Mouse (Mus musculus) embryonic facial prominence, embryonic 14.5 days (tissue): ENCODE measurements around the gene Pkd1l2. TPM values are rescaled to one million over a fixed set of nuclear protein-coding genes. Genes with fewer than 3 reads are reported as not detected.
A peak's percentile ranks its signal among the peaks of the same experiment; 100 is the strongest.

Experiments
- ATAC-seq: fragments of 200-750 bp; cut with Nextera tagmentation; 2 replicates; pipeline ENCODE4 v1.8.0; 2017; ENCODE audit warnings: low read depth, moderate number of reproducible peaks, moderate TSS enrichment
- DNase-seq: peaks from one replicate; pipeline ENCODE4 v3.0.0-alpha.2; 2015; ENCODE audit warnings: low spot score
- H3K27ac ChIP-seq: fragments of 300-500 bp; sonication (generic); replicated peaks from 2 replicates; pipeline ENCODE4 v1.5.1; 2014; ENCODE audit warnings: low read depth, mild to moderate bottlenecking, low read length, moderate library complexity
- H3K27me3 ChIP-seq: fragments of 300-500 bp; sonication (generic); replicated peaks from 2 replicates; pipeline ENCODE4 v1.6.1; 2014; ENCODE audit warnings: low read length; ENCODE audit not compliant: control insufficient read depth, insufficient read depth
- H3K36me3 ChIP-seq: fragments of 300-500 bp; sonication (generic); 2 replicates; pipeline ENCODE4 v1.6.1; 2014; ENCODE audit warnings: low read length, mixed read lengths; ENCODE audit not compliant: control insufficient read depth, insufficient read depth
- H3K4me1 ChIP-seq: fragments of 300-500 bp; sonication (generic); 2 replicates; pipeline ENCODE4 v1.6.1; 2014; ENCODE audit warnings: antibody characterized with exemption, low read length; ENCODE audit not compliant: control insufficient read depth, insufficient read depth
- H3K4me2 ChIP-seq: fragments of 300-500 bp; sonication (generic); 2 replicates; pipeline ENCODE4 v1.6.1; 2014; ENCODE audit warnings: low read depth, mild to moderate bottlenecking, low read length, moderate library complexity, mixed read lengths
- H3K4me3 ChIP-seq: fragments of 300-500 bp; sonication (generic); 2 replicates; pipeline ENCODE4 v1.5.1; 2014; ENCODE audit warnings: low read depth, mild to moderate bottlenecking, low read length
- H3K9ac ChIP-seq: fragments of 300-500 bp; sonication (generic); 2 replicates; pipeline ENCODE4 v1.6.1; 2014; ENCODE audit warnings: low read depth, mild to moderate bottlenecking, low read length, moderate library complexity, mixed read lengths
- H3K9me3 ChIP-seq: fragments of 300-500 bp; sonication (generic); 2 replicates; pipeline ENCODE4 v1.6.1; 2016; ENCODE audit warnings: low read length; ENCODE audit not compliant: control insufficient read depth
- WGBS: fragments of 180-500 bp; shearing (Covaris S2); extraction: QIAGEN DNeasy Blood & Tissue Kit; methylation state at CpG from one replicate; pipeline ENCODE4 v1.1.7; 2014; 5-methylcytosine and 5-hydroxymethylcytosine counted together
- polyA plus RNA-seq: library from polyadenylated mRNA; unstranded; fragments of >200 nt; fragmentation: Nextera tagmentation; extraction: Ambion mirVana; gene quantifications from 2 replicates; pipeline ENCODE4 v1.2.1, GENCODE M21; 2014

Pkd1l2 gene
- polyA plus RNA-seq, 1 experiment from 2014 or later, result 0.03 TPM

DNA sequence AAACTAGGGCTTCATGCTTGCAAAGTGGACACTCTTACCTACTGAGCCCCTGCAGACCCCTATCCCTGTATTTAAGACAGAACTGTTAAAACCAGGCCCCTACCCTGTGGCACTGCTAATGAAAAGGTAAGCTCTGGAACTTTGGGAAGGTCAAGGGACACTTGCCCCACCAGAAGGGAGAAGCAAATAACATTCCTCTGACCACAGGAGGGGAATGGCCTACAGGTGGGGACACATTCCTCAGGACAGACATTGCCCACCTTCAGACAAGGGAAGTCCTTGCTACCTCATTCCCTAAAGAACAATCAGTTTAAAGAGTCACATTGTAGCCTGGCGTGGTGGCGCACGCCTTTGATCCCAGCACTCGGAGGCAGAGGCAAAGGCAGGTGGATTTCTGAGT, 64.4 kb downstream of the Pkd1l2 start:
- Histone ChIP-seq H3K27ac (no peak overlapping the region), H3K27me3 (no peaks in the 10 kb centered on the region), H3K9me3 (no peaks in the 10 kb centered on the region), H3K9ac (no peak overlapping the region), H3K4me2 (no peak overlapping the region), H3K36me3 (no peaks in the 10 kb centered on the region), H3K4me1 (no peaks in the 10 kb centered on the region), H3K4me3 (no peak overlapping the region)
- WGBS, result 93% methylated on average over 4 of the region's 4 CpGs
- DNase-seq (no peak), ATAC-seq (no peak)

DNA sequence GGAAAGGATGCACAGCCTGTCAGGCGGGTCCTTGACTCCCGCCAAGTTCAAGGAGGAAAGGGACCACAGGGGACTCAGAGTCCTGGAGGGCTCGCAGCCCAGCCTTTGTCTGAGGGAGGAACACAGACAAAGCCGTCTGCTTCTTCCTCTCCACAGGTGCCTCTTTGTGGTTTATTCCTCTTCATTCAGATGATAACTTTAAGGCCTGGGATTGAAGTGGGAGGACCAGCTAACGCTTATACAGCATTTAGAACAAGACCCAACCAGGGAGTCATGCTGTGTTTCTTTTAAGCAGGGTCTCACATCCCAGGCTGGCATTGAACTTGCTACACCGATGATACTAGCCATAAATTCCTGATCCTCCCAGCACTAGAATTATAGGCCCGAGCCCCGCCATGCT, 65.2 kb downstream of the Pkd1l2 start:
- Histone ChIP-seq H3K27me3 (no peaks in the 10 kb centered on the region), H3K9ac (no peak overlapping the region), H3K36me3 (no peaks in the 10 kb centered on the region), H3K27ac (no peak overlapping the region), H3K9me3 (no peaks in the 10 kb centered on the region), H3K4me2 (no peak overlapping the region), H3K4me1 (no peaks in the 10 kb centered on the region), H3K4me3 (no peak overlapping the region)
- no peak for ATAC-seq
- WGBS, result 48% methylated on average over 8 of the region's 8 CpGs
- no peak for DNase-seq

DNA sequence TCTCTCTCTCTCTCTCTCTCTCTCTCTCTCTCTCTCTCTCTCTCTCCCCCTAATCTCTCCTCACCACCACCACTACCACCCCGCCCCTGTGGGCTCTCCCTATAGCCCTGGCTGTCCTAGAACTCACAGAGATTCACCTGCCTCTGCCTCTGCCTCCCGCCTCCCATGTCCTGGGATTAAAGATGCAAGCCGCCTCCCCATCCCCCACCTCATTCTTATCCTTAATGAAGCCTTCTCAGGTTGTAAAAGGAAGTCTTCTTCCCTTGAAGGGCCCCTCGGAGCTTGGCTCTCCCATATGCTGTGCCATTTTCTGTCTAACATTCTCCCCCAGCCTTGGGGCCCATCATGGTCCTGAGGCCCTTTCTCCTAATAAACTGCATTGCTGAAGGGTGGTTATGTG, 66.6 kb downstream of the Pkd1l2 start:
- H3K4me3 ChIP-seq, result no peak overlapping the region
- H3K27ac ChIP-seq, result no peak overlapping the region
- 57% methylated on average over 4 of the region's 4 CpGs for WGBS
- H3K27me3 ChIP-seq, result no peaks in the 10 kb centered on the region
- DNase-seq, result no peak
- no peaks in the 10 kb centered on the region for H3K9me3 ChIP-seq
- no peaks in the 10 kb centered on the region for H3K36me3 ChIP-seq
- H3K4me2 ChIP-seq, result no peak overlapping the region
- no peaks in the 10 kb centered on the region for H3K4me1 ChIP-seq
- no peak overlapping the region for H3K9ac ChIP-seq
- ATAC-seq, result no peak

DNA sequence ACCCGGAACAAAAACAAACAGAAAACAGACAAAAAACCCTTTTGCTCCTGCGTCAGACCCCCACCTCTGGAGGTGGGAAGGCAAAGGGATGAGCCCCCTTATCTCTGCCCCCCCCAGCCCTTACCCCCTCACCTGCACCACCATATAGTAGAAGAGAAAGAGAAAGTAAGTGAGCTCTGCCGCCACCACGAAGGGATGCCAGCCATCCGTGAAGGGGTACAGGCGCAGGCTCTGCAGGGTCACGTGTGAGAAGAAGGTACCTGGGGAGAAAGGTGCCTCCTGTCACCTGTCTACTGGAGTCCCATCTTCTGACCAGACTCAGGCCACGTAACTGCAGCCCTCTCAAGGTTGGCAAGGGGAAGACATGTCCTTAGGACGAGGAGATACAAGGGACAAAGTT, 70.9 kb downstream of the Pkd1l2 start:
- no peak for DNase-seq
- WGBS, result 80% methylated on average over 9 of the region's 9 CpGs
- no peak overlapping the region for H3K4me2 ChIP-seq

DNA sequence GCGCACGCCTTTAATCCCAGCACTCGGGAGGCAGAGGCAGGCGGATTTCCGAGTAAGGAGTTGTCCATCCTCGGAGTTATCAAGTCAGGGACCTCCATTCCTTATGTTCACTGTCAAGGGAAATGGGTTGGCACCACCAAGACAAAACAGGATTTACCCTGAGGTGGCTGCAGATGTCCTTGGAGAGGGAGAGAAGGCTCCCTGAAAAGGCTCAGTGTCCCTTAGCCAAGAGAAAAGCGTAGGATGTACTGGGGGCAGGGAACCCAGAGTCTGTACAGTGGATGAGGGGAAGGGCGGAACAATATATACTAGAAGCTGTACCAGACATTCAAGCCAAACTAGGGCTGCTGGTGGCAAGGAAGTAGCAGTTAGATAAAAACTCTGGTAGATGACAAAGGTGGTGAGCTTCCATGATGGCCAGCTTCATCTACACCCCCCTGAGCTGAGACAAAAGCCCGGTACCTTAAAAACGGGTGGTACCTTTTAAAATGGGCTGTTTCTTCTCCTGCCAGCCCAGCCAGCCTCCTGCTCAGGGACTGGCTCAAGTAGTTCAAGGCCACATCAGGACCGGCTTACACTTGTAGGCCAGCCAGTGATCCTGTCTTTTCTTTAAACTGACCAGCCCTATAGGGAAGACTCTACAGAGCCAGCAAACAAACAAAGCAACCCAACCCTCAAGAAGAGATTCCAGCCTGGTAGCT, 88.1 kb downstream of the Pkd1l2 start:
- Histone ChIP-seq H3K27ac (peak overlapping the region; percentile 63; the same call in 1 of the 2 replicates), H3K4me1 (peaks cover 8% of the 10 kb centered on the region), H3K4me2 (peak overlapping the region; percentile 91), H3K4me3 (peak overlapping the region; percentile 73), H3K9ac (peak overlapping the region; percentile 54), H3K27me3 (no peaks in the 10 kb centered on the region), H3K36me3 (no peaks in the 10 kb centered on the region), H3K9me3 (no peaks in the 10 kb centered on the region)
- DNase-seq, result no peak
- WGBS, result 65% methylated on average over 11 of the region's 11 CpGs
- ATAC-seq, result no peak

More for the DNA sequence above, 70.9 kb downstream of the Pkd1l2 start:
- ATAC-seq, result no peak
- H3K9me3 ChIP-seq, result no peaks in the 10 kb centered on the region
- no peaks in the 10 kb centered on the region for H3K36me3 ChIP-seq
- H3K27ac ChIP-seq, result no peak overlapping the region
- no peaks in the 10 kb centered on the region for H3K27me3 ChIP-seq
- H3K9ac ChIP-seq, result no peak overlapping the region
- H3K4me3 ChIP-seq, result no peak overlapping the region
- H3K4me1 ChIP-seq, result no peaks in the 10 kb centered on the region

DNA sequence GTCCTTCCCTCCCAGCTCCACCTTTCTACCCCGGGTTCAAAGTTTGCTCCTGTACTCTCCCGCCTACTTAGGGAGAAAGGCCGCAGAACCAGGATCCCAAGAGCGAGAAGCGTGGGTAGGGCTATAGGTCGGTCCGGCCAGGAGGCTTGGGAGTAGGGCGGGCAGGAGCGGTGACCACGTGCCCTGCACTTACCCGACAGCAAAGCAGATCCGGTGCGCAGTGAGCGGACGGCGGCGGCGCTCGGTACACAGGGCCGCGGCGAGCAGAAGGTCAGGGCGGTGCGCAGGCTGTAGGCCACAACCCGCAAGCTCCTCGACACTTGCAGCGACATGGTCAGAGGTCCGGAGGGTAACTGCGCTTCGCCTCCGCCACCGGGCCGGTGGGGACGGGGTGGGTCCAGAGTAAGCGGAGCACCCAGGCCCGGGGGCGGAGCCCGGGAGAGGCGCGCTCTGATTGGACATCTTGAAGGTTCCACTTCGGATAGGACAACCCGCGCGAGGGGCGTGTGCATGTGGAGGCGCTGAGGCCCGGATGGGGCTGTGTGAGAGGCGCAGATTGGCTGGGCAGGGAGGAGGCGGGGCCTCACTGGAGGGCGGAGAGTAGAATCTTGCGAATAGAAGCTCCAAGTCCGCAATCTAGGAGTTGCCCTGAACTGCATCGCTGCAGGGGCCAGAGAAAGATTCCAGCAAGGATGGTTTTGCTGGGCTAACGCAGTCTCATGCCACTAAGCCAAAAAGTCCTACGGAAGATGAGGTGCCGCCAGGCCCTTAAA, 89.0 kb downstream of the Pkd1l2 start, which contains the start of gene Gcsh:
TSS of gene Gcsh (minus strand) at position 443 of the 773 bp plus-strand sequence.
- Histone ChIP-seq H3K27ac (peak within 1 kb of the TSS; percentile 63), H3K36me3 (no peaks in the 10 kb centered on the region; the same call in 1 of the 2 replicates), H3K27me3 (no peaks in the 10 kb centered on the region), H3K9me3 (no peaks in the 10 kb centered on the region), H3K4me2 (peak within 1 kb of the TSS; percentile 91), H3K4me3 (peak within 1 kb of the TSS; percentile 73), H3K9ac (peak within 1 kb of the TSS; percentile 69), H3K4me1 (peaks cover 8% of the 10 kb centered on the region)
- 1% methylated on average over 46 of the region's 56 CpGs for WGBS
- DNase-seq (peak; percentile 100), ATAC-seq (peak; percentile 100)

DNA sequence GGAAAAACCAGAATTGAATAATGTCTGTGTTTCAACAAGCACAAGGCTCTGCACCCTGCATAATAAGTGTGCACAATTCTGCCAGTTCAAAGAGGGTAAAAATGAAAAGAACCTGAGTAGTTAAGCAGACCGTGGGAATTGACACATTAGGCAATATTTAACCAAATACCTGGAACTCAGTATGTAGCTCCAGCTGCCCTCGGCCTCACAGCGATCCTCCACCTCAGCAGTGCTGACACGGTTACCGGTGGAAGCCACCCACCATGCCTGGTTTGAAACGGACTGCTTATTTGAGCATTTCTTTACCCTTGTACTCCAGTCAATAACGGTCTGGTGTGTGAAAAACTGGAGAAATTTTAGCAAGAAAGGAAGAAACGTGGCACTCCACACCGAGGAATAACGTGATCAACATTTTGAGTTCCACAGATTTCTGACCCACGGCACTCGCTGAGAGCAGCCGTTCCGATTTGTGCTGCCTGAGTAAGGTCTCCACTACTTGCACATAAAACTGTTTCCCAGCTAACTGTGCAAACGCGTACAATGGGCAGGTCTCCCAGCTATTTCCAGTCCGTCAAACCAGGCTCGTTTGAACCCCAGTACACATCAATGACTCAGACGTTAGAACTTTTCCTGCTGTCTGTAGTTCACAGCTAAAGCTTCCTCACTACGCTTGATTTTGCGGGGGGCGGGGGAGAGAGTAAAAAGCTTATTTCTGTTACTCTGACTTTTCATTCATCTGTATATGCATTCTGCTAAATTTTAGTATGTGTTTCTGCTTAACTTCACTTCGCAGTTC, 89.9 kb downstream of the Pkd1l2 start:
- peak overlapping the region; percentile 73 for H3K4me3 ChIP-seq
- peak overlapping the region; percentile 69 for H3K9ac ChIP-seq
- no peaks in the 10 kb centered on the region for H3K27me3 ChIP-seq
- H3K36me3 ChIP-seq, result peaks cover 4% of the 10 kb centered on the region; the same call in 1 of the 2 replicates
- peak overlapping the region; percentile 91 for H3K4me2 ChIP-seq
- DNase-seq, result peak; percentile 27
- WGBS, result 9% methylated on average over 23 of the region's 23 CpGs
- H3K9me3 ChIP-seq, result no peaks in the 10 kb centered on the region
- no peak for ATAC-seq
- H3K4me1 ChIP-seq, result peaks cover 8% of the 10 kb centered on the region
- H3K27ac ChIP-seq, result no peak overlapping the region

DNA sequence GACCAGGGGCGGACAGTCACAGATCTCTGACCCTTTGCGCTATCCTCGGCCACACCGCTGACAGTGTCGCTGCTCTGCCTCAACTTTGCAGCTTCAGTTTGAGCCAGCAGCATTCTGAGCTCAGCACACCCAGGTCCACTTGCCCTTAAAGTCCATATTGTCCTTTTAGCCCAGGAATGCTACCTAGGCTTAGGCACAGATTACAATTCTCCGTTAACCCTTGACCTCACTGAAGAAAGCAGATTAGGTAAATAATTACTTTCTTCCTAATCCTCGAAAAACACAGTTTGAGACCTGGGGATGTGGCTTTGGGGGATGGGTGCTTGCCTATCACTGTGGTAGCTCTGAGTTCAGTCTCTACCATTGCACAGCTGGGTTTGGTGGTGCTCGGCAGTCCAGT, 91.0 kb downstream of the Pkd1l2 start:
- Histone ChIP-seq H3K4me2 (no peak overlapping the region), H3K9me3 (no peaks in the 10 kb centered on the region), H3K4me1 (peaks cover 8% of the 10 kb centered on the region), H3K4me3 (no peak overlapping the region), H3K36me3 (peaks cover 15% of the 10 kb centered on the region; the same call in 1 of the 2 replicates), H3K27me3 (no peaks in the 10 kb centered on the region), H3K9ac (no peak overlapping the region), H3K27ac (no peak overlapping the region)
- ATAC-seq (no peak), DNase-seq (no peak)
- WGBS, result 90% methylated on average over 8 of the region's 8 CpGs
